Mouse (Mus musculus) liver, adult 2 months (tissue): Measurements from ENCODE around the gene Rfx1. TPM values are rescaled to one million over a fixed set of nuclear protein-coding genes. Genes with fewer than 3 reads are reported as not detected.

Experiments used
- DNase-seq: peaks from one replicate; pipeline ENCODE4 v3.0.0-alpha.2; 2011; ENCODE audit warnings: low read depth, low spot score; ENCODE audit errors: extremely low read depth
- H3K27ac ChIP-seq: fragments of 200-500 bp; replicated peaks from 2 replicates; pipeline ENCODE4 v1.5.1; 2012; ENCODE audit warnings: low read depth, mild to moderate bottlenecking, control low read depth, inconsistent platforms, low read length; ENCODE audit not compliant: insufficient read depth
- H3K27me3 ChIP-seq: fragments of 200-500 bp; 2 replicates; pipeline ENCODE4 v1.6.1; 2012; ENCODE audit warnings: mild to moderate bottlenecking, moderate library complexity, low read length, inconsistent platforms; ENCODE audit not compliant: control insufficient read depth, insufficient read depth
- H3K36me3 ChIP-seq: fragments of 200-500 bp; 2 replicates; pipeline ENCODE4 v1.6.1; 2012; ENCODE audit warnings: low read length, inconsistent platforms; ENCODE audit not compliant: control insufficient read depth, insufficient read depth
- H3K4me1 ChIP-seq: fragments of 200-500 bp; 2 replicates; pipeline ENCODE4 v1.6.1; 2011; ENCODE audit warnings: low read length; ENCODE audit not compliant: control insufficient read depth, insufficient read depth
- H3K4me3 ChIP-seq: fragments of 200-500 bp; 2 replicates; pipeline ENCODE4 v1.5.1; 2011; ENCODE audit warnings: low read depth, mild to moderate bottlenecking, control low read depth, low read length, moderate library complexity; ENCODE audit not compliant: insufficient read depth
- H3K79me2 ChIP-seq: fragments of 200-500 bp; 2 replicates; pipeline ENCODE4 v1.6.1; 2012; ENCODE audit warnings: inconsistent platforms, mild to moderate bottlenecking, low read length, moderate library complexity; ENCODE audit not compliant: control insufficient read depth, insufficient read depth
- H3K9ac ChIP-seq: fragments of 200-500 bp; 2 replicates; pipeline ENCODE4 v1.6.1; 2012; ENCODE audit warnings: low read depth, mild to moderate bottlenecking, control low read depth, inconsistent platforms, low read length
- CTCF ChIP-seq: fragments of 200-500 bp; IDR thresholded peaks from 2 replicates; pipeline ENCODE4 v1.5.1; 2011; ENCODE audit warnings: low read depth, low read length, control low read depth
- POLR2A ChIP-seq: fragments of 200-500 bp; IDR thresholded peaks from 2 replicates; pipeline ENCODE4 v1.6.1; 2011; ENCODE audit warnings: low read length, control low read depth; ENCODE audit not compliant: insufficient read depth; ENCODE audit errors: extremely low read depth
- WGBS: fragments of 180-500 bp; shearing (Covaris S2); methylation state at CpG from one replicate; pipeline ENCODE4 v1.1.7; 2018; 5-methylcytosine and 5-hydroxymethylcytosine counted together
- polyA plus RNA-seq: library from polyadenylated mRNA; depleted of rRNA; stranded (reverse); fragments of >200 nt; gene quantifications from 2 replicates; pipeline ENCODE4 v1.2.3, GENCODE M21; 2012
- total RNA-seq: library from RNA; depleted of rRNA; stranded (reverse); fragments of >200 nt; gene quantifications from 2 replicates; pipeline ENCODE4 v1.2.3, GENCODE M21; 2014

Rfx1 gene
- total and polyA plus RNA-seq, 2 experiments: 1.8 to 8.3 TPM

DNA sequence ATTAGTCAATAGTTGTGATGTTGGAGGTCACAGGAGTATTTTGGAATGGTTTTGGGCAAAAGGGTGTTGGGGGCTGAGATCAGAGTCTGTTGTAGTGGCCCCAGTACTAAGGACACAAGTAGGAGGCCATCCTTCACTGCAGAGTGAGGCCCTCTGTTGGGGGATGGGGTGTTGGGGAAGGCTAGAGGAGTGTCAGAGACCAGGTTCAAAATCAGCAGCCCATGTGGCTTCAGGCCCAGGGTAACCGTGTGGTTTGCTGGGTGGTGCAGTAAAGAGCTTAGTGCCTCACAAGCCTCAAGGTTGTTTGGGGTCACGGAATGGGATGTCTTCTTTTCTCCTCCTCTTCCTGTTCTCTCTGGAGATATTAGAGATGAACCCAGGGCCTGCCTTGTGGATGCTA is 60.1 kb downstream of the Rfx1 start:
- TF ChIP-seq CTCF (no peak), POLR2A (no peak)

DNA sequence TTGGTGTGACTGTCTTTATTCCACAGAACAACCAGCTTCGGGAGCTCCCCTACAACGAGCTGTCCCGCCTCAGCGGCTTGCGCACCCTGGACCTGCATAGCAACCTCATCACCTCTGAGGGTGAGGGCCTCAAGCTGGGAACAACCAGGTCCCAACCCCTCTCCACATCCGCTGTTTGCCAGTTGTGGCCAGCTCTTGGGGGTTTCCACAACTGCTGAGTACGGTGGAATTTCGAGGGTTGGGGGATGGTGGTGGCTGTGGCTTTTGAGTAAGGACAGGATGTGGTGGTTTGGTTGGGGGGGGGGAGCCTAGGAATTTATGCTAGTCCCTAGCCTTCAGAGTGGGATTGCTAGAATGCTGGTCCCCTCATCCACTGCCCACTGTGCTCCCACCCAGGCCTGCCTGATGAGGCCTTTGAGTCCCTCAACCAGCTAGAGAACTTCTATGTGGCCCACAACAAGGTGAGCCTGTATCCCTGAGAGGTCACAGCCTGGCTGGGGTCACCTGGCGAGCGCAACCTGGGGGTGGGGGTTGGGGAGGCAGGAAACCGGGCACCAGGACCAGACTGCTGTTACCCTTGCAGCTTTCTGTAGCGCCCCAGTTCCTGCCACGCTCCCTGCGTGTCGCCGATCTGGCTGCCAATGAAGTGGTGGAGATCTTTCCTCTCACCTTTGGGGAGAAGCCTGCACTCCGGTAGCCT is 60.7 kb downstream of the Rfx1 start:
- TF ChIP-seq CTCF (no peak), POLR2A (no peak)
- H3K4me1 ChIP-seq: no peaks in the 10 kb centered on the region
- H3K27ac ChIP-seq: no peak overlapping the region
- H3K36me3 ChIP-seq: no peaks in the 10 kb centered on the region
- H3K4me3 ChIP-seq: no peak overlapping the region
- DNase-seq: no peak
- no peaks in the 10 kb centered on the region for H3K27me3 ChIP-seq
- no peaks in the 10 kb centered on the region for H3K79me2 ChIP-seq
- 76% methylated on average over 17 of the region's 17 CpGs for WGBS
- no peak overlapping the region for H3K9ac ChIP-seq

More for the DNA sequence above, 60.1 kb downstream of the Rfx1 start:
- 78% methylated on average over 2 of the region's 2 CpGs for WGBS
- H3K4me1 ChIP-seq: no peaks in the 10 kb centered on the region
- H3K4me3 ChIP-seq: no peak overlapping the region
- no peaks in the 10 kb centered on the region for H3K79me2 ChIP-seq
- H3K9ac ChIP-seq: no peak overlapping the region
- no peak for DNase-seq
- no peaks in the 10 kb centered on the region for H3K36me3 ChIP-seq
- no peak overlapping the region for H3K27ac ChIP-seq
- H3K27me3 ChIP-seq: no peaks in the 10 kb centered on the region

DNA sequence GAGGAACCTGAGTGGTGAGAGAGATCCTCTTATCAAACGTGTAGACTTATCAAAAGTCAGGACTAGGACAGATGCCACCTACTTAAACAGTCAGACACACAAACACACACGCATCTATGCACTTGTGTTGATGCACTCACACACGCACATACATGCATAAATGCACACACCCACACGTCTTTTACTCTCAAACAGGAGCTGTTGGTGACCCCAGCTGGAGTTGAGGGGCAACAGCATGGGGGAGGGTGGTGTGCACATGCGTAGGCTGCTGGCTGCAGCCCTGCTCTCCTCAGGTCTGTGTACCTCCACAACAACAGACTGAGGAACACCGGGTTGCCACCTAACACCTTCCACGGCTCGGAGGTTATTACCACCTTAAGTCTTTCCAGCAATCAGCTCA is 61.6 kb downstream of the Rfx1 start:
- TF ChIP-seq CTCF (no peak), POLR2A (no peak)
- H3K4me3 ChIP-seq: no peak overlapping the region

GRCm38 (mm10) chr8:84130806-84131205 is 64.2 kb downstream of the Rfx1 start:
- WGBS: 19% methylated on average over 30 of the region's 30 CpGs
- peak; percentile 59 for DNase-seq
- Histone ChIP-seq H3K4me3 (no peak overlapping the region), H3K4me1 (no peaks in the 10 kb centered on the region), H3K9ac (no peak overlapping the region), H3K36me3 (peaks cover 1% of the 10 kb centered on the region; the same call in 1 of the 2 replicates), H3K27me3 (no peaks in the 10 kb centered on the region), H3K27ac (no peak overlapping the region), H3K79me2 (no peaks in the 10 kb centered on the region)
- TF ChIP-seq POLR2A: no peak
- no peak for TF ChIP-seq CTCF

More for the DNA sequence above, 61.6 kb downstream of the Rfx1 start:
- Histone ChIP-seq H3K36me3 (no peaks in the 10 kb centered on the region), H3K9ac (no peak overlapping the region), H3K27me3 (no peaks in the 10 kb centered on the region), H3K79me2 (no peaks in the 10 kb centered on the region), H3K27ac (no peak overlapping the region), H3K4me1 (no peaks in the 10 kb centered on the region)
- DNase-seq: no peak
- 76% methylated on average over 8 of the region's 8 CpGs for WGBS

GRCm38 (mm10) chr8:84132225-84132624 is 65.6 kb downstream of the Rfx1 start:
- no peaks in the 10 kb centered on the region for H3K27me3 ChIP-seq
- H3K79me2 ChIP-seq: no peaks in the 10 kb centered on the region
- TF ChIP-seq POLR2A (no peak), CTCF (no peak)
- no peak overlapping the region for H3K4me3 ChIP-seq
- peaks cover 1% of the 10 kb centered on the region; the same call in 1 of the 2 replicates for H3K36me3 ChIP-seq
- H3K27ac ChIP-seq: no peak overlapping the region
- no peak for DNase-seq
- H3K4me1 ChIP-seq: no peaks in the 10 kb centered on the region
- no peak overlapping the region for H3K9ac ChIP-seq
- WGBS: 91% methylated on average over 8 of the region's 8 CpGs

DNA sequence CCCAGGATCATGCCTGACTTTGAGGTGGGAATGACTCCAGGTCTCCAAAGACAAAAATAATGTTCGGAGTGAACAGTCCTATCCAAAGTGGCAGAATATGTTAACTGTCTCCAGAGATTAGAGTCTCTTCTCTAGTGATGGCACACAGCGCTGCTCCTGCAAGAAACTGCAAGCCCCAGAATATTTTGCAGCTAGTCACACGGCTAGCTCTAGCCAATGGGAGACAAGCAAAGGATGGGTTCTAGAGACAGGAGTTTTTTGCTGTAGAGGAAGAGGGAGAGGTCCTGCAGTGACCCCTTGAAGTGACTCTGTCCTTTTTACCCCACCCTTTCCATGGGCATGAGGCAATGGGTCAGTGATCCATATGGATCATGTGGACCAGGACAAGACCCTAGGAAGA is 71.2 kb downstream of the Rfx1 start:
- no peak overlapping the region for H3K4me3 ChIP-seq
- H3K27me3 ChIP-seq: no peaks in the 10 kb centered on the region
- H3K9ac ChIP-seq: no peak overlapping the region
- DNase-seq: no peak
- no peak overlapping the region for H3K27ac ChIP-seq
- no peaks in the 10 kb centered on the region for H3K4me1 ChIP-seq
- H3K79me2 ChIP-seq: no peaks in the 10 kb centered on the region
- no peak for TF ChIP-seq CTCF
- TF ChIP-seq POLR2A: no peak
- H3K36me3 ChIP-seq: peaks cover 24% of the 10 kb centered on the region
- WGBS: 96% methylated on average over 3 of the region's 3 CpGs
